Mouse (Mus musculus) intestine, embryonic 14.5 days (tissue): ENCODE measurements around the gene Shld1. TPM values are rescaled to one million over a fixed set of nuclear protein-coding genes. Genes with fewer than 3 reads are reported as not detected.

Source experiments
- ATAC-seq: fragments of 200-750 bp; cut with Nextera tagmentation; replicated peaks from 2 replicates; pipeline ENCODE4 v1.8.0; 2017; ENCODE audit warnings: low read depth, moderate number of reproducible peaks, moderate TSS enrichment, moderate library complexity; ENCODE audit not compliant: low FRiP score, low TSS enrichment
- DNase-seq: peaks from one replicate; pipeline ENCODE4 v3.0.0-alpha.2; 2018; ENCODE audit warnings: low spot score
- H3K27ac ChIP-seq: fragments of 300-500 bp; sonication (generic); 2 replicates; pipeline ENCODE4 v1.5.1; 2014; ENCODE audit warnings: low read depth, mild to moderate bottlenecking, control low read depth
- H3K27me3 ChIP-seq: fragments of 300-500 bp; sonication (generic); replicated peaks from 2 replicates; pipeline ENCODE4 v1.6.1; 2014; ENCODE audit warnings: low read length, control low read depth; ENCODE audit not compliant: control insufficient read depth, insufficient read depth
- H3K36me3 ChIP-seq: fragments of 300-500 bp; sonication (generic); 2 replicates; pipeline ENCODE4 v1.6.1; 2014; ENCODE audit warnings: low read length, control low read depth; ENCODE audit not compliant: control insufficient read depth, insufficient read depth
- H3K4me1 ChIP-seq: fragments of 300-500 bp; sonication (generic); replicated peaks from 2 replicates; pipeline ENCODE4 v1.6.1; 2014; ENCODE audit warnings: low read length, control low read depth, mixed read lengths; ENCODE audit not compliant: control insufficient read depth, insufficient read depth
- H3K4me2 ChIP-seq: fragments of 300-500 bp; sonication (generic); 2 replicates; pipeline ENCODE4 v1.6.1; 2014; ENCODE audit warnings: low read length
- H3K4me3 ChIP-seq: fragments of 300-500 bp; sonication (generic); 2 replicates; pipeline ENCODE4 v1.5.1; 2014; ENCODE audit warnings: low read depth, low read length, control low read depth, mixed read lengths
- H3K9ac ChIP-seq: fragments of 300-500 bp; sonication (generic); 2 replicates; pipeline ENCODE4 v1.6.1; 2014; ENCODE audit warnings: mild to moderate bottlenecking, low read length
- H3K9me3 ChIP-seq: fragments of 300-500 bp; sonication (generic); 2 replicates; pipeline ENCODE4 v1.6.1; 2016; ENCODE audit warnings: low read length, control low read depth; ENCODE audit not compliant: control insufficient read depth
- WGBS: fragments of 180-500 bp; shearing (Covaris S2); extraction: QIAGEN DNeasy Blood & Tissue Kit; methylation state at CpG from one replicate; pipeline ENCODE4 v1.1.7; 2014; 5-methylcytosine and 5-hydroxymethylcytosine counted together
- polyA plus RNA-seq: library from polyadenylated mRNA; unstranded; fragments of >200 nt; fragmentation: Nextera tagmentation; extraction: Ambion mirVana; gene quantifications from 2 replicates; pipeline ENCODE4 v1.2.1, GENCODE M21; 2014

Gene Shld1
- polyA plus RNA-seq, 1 experiment from 2014 or later: 13.6 TPM

DNA sequence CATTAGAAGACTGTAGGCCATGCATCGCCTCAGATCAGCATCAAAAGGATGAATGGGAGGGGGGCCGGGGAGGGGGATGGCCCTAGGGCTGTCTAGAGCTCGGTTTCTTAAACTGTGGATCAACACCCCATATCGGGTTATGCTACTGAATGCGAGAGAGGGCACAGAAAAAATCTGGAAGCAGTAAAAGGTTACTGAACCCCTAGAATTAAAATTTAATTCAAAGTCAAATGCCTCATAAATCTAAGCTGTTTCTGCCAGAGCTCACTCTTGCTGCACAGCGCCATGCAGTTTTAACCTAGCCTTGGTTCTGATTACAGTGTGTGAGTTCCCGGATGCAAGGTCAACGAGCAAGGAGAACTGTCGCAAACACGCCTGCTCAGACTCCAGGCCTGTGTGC is 34.3 kb upstream of the Shld1 start:
- 43% methylated on average over 10 of the region's 10 CpGs for WGBS
- Histone ChIP-seq H3K36me3 (no peaks in the 10 kb centered on the region), H3K4me1 (no peaks in the 10 kb centered on the region), H3K4me3 (no peak overlapping the region), H3K9me3 (no peaks in the 10 kb centered on the region), H3K27me3 (no peaks in the 10 kb centered on the region), H3K4me2 (no peak overlapping the region), H3K27ac (no peak overlapping the region), H3K9ac (no peak overlapping the region)
- ATAC-seq (no peak), DNase-seq (no peak)

DNA sequence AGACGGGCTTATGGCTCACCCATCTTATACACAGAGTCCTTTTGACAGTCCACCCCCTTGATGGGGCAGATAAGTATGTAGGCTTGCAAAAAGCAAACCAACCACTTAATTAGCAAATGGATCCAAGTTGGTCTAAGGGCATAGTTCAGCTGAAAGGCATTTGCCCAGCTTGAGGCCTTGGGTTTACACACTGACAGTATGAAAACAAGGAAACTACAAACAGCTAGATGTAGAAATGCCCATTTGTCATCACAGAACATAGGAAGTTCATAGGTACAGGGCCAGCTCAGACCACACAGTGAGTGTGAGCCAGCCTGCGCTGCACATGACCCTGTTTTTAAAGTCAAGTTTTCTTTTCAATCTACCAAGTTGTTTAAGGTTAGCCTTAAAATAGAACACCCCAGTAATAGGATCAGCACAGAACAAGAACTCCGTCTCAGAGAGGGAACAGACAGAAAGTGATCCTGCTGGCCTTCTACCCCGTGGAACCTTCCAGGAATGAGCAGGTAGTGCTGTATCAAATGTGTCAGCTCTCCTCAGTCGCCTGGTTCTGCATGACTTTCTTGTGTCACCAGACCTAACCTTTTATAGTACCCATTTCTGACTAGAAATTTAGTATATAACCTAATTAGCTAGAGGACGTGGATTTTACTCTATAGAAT is 31.8 kb upstream of the Shld1 start:
- H3K4me2 ChIP-seq: no peak overlapping the region
- H3K27me3 ChIP-seq: no peaks in the 10 kb centered on the region
- no peaks in the 10 kb centered on the region for H3K4me1 ChIP-seq
- no peak overlapping the region for H3K4me3 ChIP-seq
- H3K36me3 ChIP-seq: no peaks in the 10 kb centered on the region
- H3K27ac ChIP-seq: no peak overlapping the region
- DNase-seq (no peak), ATAC-seq (no peak)
- H3K9ac ChIP-seq: no peak overlapping the region
- 75% methylated on average over 6 of the region's 6 CpGs for WGBS
- H3K9me3 ChIP-seq: no peaks in the 10 kb centered on the region

- no peak overlapping the region for H3K4me2 ChIP-seq
- H3K27ac ChIP-seq: no peak overlapping the region
- no peaks in the 10 kb centered on the region for H3K36me3 ChIP-seq
- no peaks in the 10 kb centered on the region for H3K9me3 ChIP-seq
- no peak overlapping the region for H3K9ac ChIP-seq
- DNase-seq: no peak
- H3K4me1 ChIP-seq: no peaks in the 10 kb centered on the region
- no peaks in the 10 kb centered on the region for H3K27me3 ChIP-seq
- 78% methylated on average over 2 of the region's 2 CpGs for WGBS
- H3K4me3 ChIP-seq: no peak overlapping the region
- ATAC-seq: no peak
These were observed 29.5 kb upstream of the Shld1 start for GRCm38 (mm10) chr2:132657186-132657585.

GRCm38 (mm10) chr2:132658412-132659120 is 28.2 kb upstream of the Shld1 start:
- Histone ChIP-seq H3K27ac (no peak overlapping the region), H3K4me3 (no peak overlapping the region), H3K9ac (no peak overlapping the region), H3K9me3 (no peaks in the 10 kb centered on the region), H3K36me3 (no peaks in the 10 kb centered on the region), H3K4me1 (no peaks in the 10 kb centered on the region), H3K4me2 (no peak overlapping the region), H3K27me3 (no peaks in the 10 kb centered on the region)
- DNase-seq (no peak), ATAC-seq (no peak)
- WGBS: 72% methylated on average over 9 of the region's 9 CpGs

DNA sequence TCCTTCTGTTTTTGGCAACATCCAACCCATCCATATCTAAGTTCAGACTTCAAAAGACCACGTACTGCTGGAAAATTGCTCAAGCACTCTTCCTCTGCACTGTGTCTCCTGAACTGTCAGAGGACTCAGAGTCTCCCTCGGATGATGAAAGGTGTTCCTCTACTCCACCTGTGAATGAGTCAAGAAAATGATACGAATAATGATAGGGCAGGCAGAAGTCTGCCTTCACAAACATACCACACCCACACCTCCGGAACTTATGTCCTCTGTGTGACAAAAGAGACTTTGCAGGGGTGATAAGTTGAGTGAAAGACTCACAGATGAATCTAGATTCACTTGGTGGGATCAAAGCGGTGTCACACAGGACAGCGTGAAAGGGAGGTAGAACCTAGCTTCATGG is 17.6 kb upstream of the Shld1 start:
- Histone ChIP-seq H3K9ac (no peak overlapping the region), H3K27me3 (no peaks in the 10 kb centered on the region), H3K36me3 (no peaks in the 10 kb centered on the region), H3K4me1 (no peaks in the 10 kb centered on the region), H3K27ac (no peak overlapping the region), H3K9me3 (no peaks in the 10 kb centered on the region), H3K4me2 (no peak overlapping the region), H3K4me3 (no peak overlapping the region)
- no peak for ATAC-seq
- 82% methylated on average over 6 of the region's 6 CpGs for WGBS
- DNase-seq: no peak

- Histone ChIP-seq H3K4me3 (no peak overlapping the region), H3K4me2 (no peak overlapping the region), H3K27me3 (no peaks in the 10 kb centered on the region), H3K27ac (no peak overlapping the region), H3K9ac (no peak overlapping the region), H3K9me3 (no peaks in the 10 kb centered on the region), H3K4me1 (no peaks in the 10 kb centered on the region), H3K36me3 (no peaks in the 10 kb centered on the region)
- no peak for DNase-seq
- no peak for ATAC-seq
- WGBS: 73% methylated on average over 4 of the region's 4 CpGs
These were observed 16.4 kb upstream of the Shld1 start for GRCm38 (mm10) chr2:132670290-132670689.

DNA sequence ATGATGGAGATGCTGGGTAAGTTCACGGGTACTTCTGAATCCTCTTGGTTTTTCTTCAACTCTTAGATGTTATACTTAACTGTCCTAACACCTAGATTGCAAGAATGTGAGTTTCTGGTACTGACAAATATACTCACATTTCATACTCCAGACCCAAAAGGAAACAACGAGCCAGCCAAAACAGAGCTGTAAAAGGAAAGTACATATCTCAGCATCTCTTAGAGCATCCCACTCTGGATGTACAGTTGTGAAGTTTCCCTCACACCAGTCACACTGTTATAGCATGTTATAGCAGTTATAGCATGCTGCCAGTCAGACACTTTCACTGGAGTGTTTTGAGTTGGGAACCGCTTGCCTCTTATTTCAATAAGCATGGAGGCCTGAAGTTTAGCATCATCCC is 14.6 kb upstream of the Shld1 start:
- Histone ChIP-seq H3K36me3 (no peaks in the 10 kb centered on the region), H3K9me3 (no peaks in the 10 kb centered on the region), H3K4me3 (no peak overlapping the region), H3K4me2 (no peak overlapping the region), H3K27ac (no peak overlapping the region), H3K4me1 (no peaks in the 10 kb centered on the region), H3K9ac (no peak overlapping the region), H3K27me3 (no peaks in the 10 kb centered on the region)
- WGBS: 95% methylated on average over 3 of the region's 3 CpGs
- DNase-seq (no peak), ATAC-seq (no peak)

DNA sequence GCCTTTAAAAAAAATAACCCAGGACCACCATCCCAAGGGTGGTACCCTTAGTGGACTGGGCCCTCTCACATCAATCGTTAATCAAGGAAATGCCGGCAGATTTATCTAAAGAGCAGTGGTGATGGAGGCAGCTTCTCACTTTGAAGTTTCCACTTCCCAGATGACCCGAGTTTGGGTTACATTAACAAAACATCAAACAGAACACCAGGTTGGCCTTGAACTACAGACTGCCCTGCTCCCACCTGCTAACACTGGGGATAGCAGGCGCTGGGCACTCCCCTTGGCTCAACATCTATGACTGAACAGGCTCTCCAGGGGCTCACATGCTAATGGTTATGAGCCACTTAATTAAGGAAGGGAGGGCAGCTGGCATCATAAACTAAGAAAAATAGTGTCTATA is 10.6 kb upstream of the Shld1 start:
- Histone ChIP-seq H3K27ac (no peak overlapping the region), H3K9me3 (no peaks in the 10 kb centered on the region), H3K4me3 (no peak overlapping the region), H3K9ac (no peak overlapping the region), H3K27me3 (no peaks in the 10 kb centered on the region), H3K36me3 (no peaks in the 10 kb centered on the region), H3K4me1 (no peaks in the 10 kb centered on the region), H3K4me2 (no peak overlapping the region)
- DNase-seq (no peak), ATAC-seq (no peak)
- 69% methylated on average over 4 of the region's 4 CpGs for WGBS

DNA sequence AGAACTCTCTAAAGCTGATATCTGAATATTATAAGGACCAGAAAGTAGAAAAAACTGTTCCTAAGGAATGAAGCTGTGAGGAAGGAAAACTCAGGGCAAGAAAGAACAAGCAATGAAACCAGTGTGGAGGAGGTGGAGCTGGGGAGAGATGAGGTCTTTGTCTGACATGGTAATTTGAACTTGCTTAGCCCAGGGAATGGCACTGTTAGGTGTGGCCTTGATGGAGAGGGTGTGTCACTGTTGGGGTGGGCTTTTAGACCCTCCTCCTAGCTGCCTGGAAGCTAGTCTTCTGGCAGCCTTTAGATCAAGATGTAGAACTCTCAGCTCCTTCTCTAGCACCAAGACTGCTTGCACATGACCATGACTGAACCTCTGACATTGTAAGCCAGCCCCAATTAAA is 1.7 kb upstream of the Shld1 start:
- H3K9me3 ChIP-seq: no peaks in the 10 kb centered on the region
- H3K4me1 ChIP-seq: no peaks in the 10 kb centered on the region
- H3K4me2 ChIP-seq: no peak overlapping the region
- H3K9ac ChIP-seq: no peak overlapping the region
- DNase-seq (no peak), ATAC-seq (no peak)
- H3K36me3 ChIP-seq: no peaks in the 10 kb centered on the region
- no peak overlapping the region for H3K4me3 ChIP-seq
- no peaks in the 10 kb centered on the region for H3K27me3 ChIP-seq
- no peak overlapping the region for H3K27ac ChIP-seq
